Mouse (Mus musculus): ENCODE measurements at regions not wholly inside any gene's neighbourhood (a gene's known extent, or its start where the extent isn't known, plus 50 kb on each side); places are given as distances from the start of the nearest gene placed in this dataset.

DNA sequence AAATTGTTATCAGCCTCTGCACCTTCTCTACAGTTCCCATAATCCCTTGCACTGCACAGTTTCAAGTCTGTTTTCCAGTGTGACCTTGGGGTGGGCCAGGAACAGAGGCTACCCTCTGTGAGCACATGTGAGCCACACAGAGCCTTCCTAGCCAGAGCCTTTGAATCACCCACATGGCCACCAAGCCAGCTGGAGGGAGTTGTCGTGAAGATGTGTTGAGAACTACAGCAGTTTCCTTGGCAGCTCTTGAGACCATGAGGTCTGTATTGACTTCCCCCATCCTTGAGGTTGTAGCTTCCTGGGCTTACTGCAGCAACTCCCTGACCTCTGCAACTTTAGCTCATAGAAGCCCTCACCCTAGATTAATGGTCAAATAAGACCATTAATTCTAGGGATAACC is 318.1 kb downstream of the Wdr11 start:
- no peak for TF ChIP-seq CTCF (IDR thresholded peaks at IDR 0.05; ENCODE audit: insufficient read depth, low read depth, low read length)
- no peak for TF ChIP-seq POLR2A (IDR thresholded peaks at IDR 0.05; ENCODE audit: insufficient read depth, low read depth, low read length)

Data from olfactory bulb, adult 2 months (tissue).